Mouse (Mus musculus): ENCODE data around the gene Reg3g. TPM values are rescaled to one million over a fixed set of nuclear protein-coding genes. Genes with fewer than 3 reads are reported as not detected.
"Not testable (repeated sequence)": the region's sequence is repeated elsewhere in the genome, so short reads cannot be mapped to it uniquely, and the experiment has no call there.

Reg3g gene
- not detected in 2 replicates for total RNA-seq (2015; ENCODE audit: low replicate concordance)
- not detected in 2 replicates for total RNA-seq (2017; ENCODE audit: low replicate concordance)

DNA sequence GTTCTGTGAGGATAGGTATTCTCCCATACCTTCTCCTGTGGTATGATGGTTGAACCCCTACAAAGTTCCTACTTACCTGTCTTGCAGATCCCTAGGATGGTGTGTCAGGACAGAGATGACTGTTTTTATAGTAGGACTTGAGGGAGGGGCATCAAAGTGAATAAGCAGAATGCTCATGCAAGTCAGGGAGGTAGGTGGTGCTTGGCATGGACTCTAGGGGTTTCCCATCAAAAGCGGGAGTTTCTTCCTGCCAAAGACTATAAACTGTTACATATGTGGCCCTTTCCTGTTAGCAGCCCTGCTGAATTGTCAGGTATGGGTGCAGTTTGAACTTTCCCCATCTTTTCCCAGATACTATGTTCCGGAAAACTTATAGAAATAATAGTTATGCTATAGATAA is at the start of gene Reg3g:
Reg3g (minus strand) TSS at position 101 of the 400 bp plus-strand sequence.
- no peak for ATAC-seq (replicated peaks; ENCODE audit: low FRiP score, poor library complexity, severe bottlenecking)

DNA sequence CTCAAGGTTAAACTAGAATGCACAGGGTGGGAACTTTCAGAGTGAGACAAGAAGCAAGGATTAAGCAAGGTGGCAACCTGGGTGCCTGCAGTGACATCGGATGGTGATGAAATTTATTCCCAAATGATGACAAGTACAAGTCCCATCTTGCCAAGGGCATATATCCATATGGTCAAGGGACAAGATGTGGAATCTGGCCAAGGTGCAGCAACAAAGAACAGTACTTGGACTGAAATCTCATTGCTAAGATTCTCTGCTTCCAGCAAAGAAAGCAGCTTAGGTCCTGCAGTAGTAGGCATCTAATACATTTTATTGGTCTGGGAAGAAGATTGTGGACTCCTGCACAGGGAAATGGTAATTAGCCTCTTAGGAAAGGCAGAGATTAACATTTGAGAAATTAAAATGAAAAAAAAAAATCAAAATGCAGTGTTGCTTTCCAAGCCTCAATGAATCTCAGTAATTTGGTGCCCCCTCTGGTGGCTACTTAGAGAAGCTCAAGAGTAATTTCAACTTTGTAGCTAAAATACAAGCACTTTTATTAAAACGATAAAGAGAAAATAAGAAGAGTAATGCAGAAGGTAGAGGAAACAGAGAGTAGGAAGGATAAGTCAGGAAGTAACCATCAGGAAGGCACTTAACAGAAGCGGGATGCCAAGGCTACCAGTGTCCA is 47.2 kb upstream of the Reg3g start:
- no peak for ATAC-seq (replicated peaks; ENCODE audit: low FRiP score, poor library complexity, severe bottlenecking)

DNA sequence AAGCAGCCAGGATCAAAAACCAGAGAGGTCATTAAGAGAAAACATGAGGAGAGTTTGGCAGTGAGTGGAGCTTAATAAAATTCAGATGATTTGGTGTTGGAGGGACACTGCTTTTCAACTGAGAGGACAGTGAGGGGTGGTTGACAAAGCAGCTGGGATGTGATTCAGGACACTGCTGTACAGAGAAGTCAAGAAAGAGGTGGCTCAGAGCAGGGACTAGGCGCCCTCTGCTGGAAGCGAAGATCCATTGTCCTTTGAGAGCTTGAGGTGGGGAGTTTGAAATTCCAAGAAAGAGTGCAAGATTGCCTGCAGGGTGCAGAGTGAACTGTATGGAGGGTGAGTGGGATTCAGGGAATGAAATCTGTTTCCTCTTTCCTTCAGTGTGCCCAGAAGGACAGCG is 44.2 kb upstream of the Reg3g start:
- ATAC-seq (replicated peaks; ENCODE audit: low FRiP score, poor library complexity, severe bottlenecking), result no peak

DNA sequence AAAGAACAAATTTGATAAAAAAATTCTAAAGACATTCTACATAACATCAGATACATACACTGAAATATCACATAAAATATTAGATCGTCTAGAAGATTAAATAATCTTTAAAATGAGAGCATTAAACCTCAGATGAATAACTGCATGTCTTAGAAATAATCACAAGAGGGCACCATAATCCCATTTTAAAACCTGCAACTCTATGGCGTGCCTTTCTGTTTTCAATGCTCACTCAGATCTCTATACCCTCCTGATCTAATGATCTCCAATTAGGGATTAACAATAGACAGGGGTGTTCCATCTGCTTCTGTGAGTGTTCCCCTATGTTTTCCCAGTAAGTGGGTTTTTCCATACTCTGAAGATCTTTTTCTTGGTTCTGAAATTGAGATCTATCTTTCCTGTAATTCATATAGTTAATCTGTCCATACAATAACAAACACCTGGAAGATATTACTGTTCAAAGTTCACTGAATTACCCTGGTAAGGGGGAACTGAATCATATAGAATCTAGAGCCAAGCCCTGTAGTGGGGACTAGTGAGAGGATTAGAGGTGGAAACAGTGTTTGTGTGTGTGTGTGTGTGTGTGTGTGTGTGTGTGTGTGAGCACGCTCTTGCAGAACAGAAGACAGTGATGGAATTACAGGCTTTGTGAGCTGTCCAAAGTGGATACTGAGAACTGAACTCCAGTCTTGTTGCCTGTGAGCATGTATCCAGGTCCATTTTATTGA is 41.7 kb upstream of the Reg3g start:
- ATAC-seq (replicated peaks; ENCODE audit: low FRiP score, poor library complexity, severe bottlenecking), result no peak

DNA sequence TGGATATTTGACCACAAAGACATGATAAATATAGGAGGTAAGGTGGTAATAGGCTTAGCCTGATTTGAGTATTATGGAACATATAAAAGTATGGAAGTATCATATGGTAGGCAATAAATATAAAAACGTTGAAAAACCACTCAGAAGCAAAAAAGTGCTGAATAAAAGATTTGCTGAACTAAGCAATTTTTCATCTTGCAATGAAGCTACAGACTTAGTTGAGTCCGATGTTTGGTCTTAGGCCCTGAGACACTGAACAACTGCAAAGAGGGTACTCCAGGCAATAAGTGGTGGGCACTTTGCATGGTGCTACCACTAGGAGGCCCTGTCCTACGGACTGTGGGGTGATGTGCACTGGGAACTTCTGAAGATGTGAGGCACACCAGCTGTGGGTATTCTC is 37.1 kb upstream of the Reg3g start:
- ATAC-seq (replicated peaks; ENCODE audit: low FRiP score, poor library complexity, severe bottlenecking), result no peak

DNA sequence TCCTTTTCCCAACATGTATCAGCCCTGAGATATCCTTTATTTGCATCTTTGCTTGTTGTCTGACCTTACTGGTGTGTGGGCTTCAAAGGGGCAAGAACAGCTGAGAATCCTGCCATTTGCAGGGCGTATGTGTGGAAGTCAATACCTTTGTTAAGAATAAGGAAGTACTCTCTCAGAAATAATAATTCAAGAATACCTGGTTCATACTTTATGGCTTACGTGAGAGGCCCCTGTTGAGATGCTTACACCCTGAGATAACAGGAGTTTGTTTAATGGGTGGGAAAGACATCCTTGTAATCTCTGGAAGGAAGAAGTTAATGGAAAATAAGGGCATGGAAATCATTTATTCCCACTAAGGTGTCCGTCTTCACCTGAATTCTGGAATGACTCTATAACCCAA is 26.0 kb upstream of the Reg3g start:
- no peak for ATAC-seq (replicated peaks; ENCODE audit: low FRiP score, poor library complexity, severe bottlenecking)

DNA sequence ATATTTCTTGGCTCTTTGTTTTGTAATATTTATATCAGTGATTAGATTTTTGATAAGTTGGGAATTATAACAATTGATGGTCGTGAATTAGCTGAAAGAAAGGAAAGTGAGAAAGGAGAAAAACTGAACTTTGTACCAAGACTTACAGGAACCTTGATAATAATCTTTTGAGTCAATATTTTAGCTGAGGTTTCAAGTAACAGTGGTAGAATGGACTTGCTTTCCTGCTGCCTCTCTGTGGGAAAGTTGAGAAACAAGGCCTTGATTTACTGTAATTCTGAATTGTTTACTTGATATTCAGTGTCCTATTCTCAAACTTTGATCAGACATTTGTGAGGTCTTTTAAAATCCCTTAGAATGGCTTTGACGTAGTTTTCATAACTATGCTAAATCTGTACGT is 615 bp upstream of the Reg3g start:
- ATAC-seq (replicated peaks; ENCODE audit: low FRiP score, poor library complexity, severe bottlenecking), result no peak

DNA sequence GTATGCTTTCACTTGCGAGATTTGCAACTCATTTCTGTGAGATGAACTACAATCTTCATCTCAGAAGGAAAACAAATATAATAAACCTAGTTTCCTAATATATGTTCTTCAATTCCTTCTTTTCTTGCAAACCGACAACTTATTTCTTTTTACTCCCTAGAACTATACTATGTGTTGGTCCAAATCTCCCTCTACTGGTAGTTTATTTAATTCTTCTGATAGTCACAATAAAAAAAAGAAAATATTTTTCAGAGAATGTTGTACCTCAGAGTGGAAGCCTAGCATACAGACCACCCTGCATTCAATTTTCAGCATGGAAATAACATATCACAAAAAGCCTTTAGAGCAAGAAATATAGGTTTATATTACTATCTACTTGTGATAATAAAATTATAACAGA is 5.4 kb downstream of the Reg3g start:
- no peak for ATAC-seq (replicated peaks; ENCODE audit: low FRiP score, poor library complexity, severe bottlenecking)

DNA sequence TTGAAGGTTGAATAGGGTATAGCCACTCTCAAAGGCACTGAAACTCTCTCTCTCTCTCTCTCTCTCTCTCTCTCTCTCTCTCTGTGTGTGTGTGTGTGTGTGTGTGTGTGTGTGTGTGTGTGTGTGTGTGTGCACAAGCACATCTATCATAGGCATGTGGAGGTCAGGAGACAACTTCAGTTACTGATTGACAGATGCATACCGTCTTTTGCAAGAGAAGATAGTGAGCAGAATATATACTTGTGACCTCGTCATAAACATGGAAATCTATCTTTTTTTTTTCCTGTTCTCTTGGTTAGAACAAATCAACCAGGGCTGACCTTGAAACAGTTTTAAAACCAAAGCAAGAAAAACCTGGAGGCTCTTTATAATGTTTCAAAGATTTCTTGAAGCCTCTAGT is 6.3 kb downstream of the Reg3g start:
- ATAC-seq (replicated peaks; ENCODE audit: low FRiP score, poor library complexity, severe bottlenecking), result no peak

DNA sequence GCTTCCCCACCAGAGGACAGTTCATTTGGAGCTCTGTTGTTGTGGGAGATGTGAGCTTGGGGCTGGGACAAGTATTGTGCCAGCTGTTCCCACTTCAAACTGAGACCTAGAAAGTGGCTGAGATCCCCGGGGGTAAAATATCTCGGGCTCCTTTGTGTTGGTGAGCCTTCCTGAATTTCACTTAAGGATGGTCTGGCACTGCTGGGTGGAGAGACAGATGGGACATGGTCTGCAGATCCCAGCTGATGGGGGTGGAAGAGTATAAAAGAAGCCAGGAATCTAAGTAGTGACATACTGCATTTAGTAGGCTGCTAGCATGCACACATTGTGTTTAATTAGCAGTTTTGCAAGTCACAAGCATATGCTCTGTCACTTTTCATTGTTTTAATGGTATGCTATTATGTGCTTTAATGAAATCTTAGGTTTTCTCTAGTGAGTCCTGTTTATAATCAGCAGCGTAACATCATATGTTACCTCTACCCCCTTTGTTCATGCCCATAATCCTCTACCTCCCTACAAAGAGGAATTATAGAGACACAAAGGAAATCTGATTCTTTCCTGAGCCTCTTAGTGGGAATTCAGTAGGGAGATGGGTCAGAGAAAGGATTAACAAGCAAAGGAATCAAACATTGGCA is 8.4 kb downstream of the Reg3g start:
- no peak for ATAC-seq (replicated peaks; ENCODE audit: low FRiP score, poor library complexity, severe bottlenecking)

DNA sequence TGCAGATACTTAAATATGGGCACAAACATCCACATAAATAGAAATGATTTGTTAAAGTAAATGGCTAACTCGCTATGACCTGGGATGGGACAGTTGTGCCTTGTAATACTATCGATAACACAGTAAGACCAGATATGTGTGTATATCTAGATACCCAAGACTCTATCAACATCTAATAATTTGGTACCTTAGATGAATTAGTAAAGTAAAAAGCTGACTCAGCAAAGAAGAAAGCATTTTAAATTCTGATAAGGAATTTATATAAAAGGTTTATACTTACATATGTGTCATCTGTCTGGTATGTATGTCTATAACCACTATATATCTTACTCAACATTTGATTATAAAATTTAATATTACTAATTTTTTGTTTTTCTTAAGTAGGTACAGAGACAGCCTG is 15.9 kb downstream of the Reg3g start:
- no peak for ATAC-seq (replicated peaks; ENCODE audit: low FRiP score, poor library complexity, severe bottlenecking)

DNA sequence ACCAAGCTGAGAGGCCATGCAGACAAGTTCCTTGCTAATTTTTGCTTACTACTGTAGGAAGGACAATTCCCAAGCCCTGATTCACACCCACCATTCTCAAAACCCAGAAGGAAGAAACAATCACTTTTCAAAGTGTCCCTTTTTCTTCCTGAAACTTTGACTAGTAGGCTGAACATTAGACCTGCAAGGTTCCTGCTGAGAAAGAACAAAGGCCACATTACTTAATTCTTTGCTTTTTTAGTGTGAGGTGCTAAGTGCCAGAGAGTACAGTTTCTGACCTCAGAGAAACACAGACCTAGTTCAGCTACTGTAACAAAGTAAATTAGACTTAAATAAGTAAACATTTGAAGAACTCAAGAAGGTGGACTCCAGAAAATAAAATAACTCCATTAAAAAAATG is 20.3 kb downstream of the Reg3g start:
- no peak for ATAC-seq (replicated peaks; ENCODE audit: low FRiP score, poor library complexity, severe bottlenecking)

DNA sequence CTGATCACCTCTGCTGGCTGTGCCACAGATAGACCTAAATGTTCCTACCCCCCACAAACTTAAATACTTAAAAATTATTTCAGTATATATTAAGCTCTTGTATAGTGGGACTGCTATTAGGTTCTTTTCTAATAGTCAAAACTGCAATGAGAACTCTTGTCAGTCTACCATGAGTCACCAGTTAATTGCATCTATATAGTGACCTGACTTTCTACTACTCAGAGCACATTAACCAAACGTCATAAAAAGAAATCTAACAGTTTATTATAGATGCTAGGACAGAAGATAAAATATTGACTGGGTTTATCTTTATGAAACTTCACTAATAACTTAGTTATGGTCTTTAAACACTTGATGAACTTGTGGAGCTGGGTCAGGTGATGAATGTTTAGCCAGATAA is 21.5 kb downstream of the Reg3g start:
- no peak for ATAC-seq (replicated peaks; ENCODE audit: low FRiP score, poor library complexity, severe bottlenecking)

DNA sequence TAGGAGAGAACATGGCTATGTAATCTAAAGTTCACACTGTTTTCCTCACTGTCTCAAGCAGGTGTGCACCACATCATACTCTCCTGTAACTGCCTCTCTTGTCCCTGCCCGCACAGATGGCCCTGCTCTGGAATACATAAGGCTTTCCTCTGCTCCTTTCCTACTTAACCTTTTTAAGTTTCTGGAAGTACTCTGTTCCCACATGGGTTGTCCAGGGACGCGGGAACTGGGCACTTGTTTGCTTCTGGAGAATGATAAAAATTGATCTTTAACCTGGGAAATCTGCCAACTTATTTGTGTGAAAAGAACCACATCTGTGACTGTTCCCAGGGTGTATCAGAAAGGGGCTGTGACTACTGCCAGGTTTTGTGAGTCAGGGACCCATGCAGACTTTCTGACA is 43.2 kb downstream of the Reg3g start:
- ATAC-seq (replicated peaks; ENCODE audit: low FRiP score, poor library complexity, severe bottlenecking), result no peak

DNA sequence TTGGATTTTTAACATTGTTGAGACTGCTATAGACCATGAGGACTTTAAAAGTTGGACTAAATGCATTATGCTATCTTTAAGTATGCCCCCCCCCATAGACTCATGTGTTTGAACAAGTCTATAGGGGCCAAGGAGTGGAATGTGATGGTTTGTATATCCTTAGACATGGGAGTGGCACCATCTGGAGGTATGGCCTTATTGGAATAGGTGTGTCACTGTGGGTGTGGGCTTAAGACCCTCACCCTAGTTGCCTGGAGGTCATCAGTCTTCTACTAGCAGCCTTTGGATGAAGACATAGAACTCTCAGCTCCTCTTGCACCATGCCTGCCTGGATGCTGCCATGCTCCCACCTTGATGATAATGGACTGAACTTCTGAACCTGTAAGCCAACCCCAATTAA is 46.3 kb downstream of the Reg3g start, which contains the start of gene Reg1:
Reg1 (plus strand) TSS at position 301 of the 400 bp plus-strand sequence.
- ATAC-seq (replicated peaks; ENCODE audit: low FRiP score, poor library complexity, severe bottlenecking), result not testable (repeated sequence)

Other genes starting within 250 kb of the Reg3g start
- gene Reg3b, start 98.2 kb downstream of the Reg3g start, total RNA-seq (2015; ENCODE audit: low replicate concordance), result not detected in 2 replicates
- gene Reg3b, start 98.2 kb downstream of the Reg3g start, total RNA-seq (2017; ENCODE audit: low replicate concordance), result not detected in 2 replicates
- not detected in 2 replicates for gene Reg3d, start 90.0 kb downstream of the Reg3g start, total RNA-seq (2015; ENCODE audit: low replicate concordance)
- not detected in 2 replicates for gene Reg3d, start 90.0 kb downstream of the Reg3g start, total RNA-seq (2017; ENCODE audit: low replicate concordance)
- not detected in 2 replicates for gene Reg3a, start 88.2 kb downstream of the Reg3g start, total RNA-seq (2015; ENCODE audit: low replicate concordance)
- gene Reg3a, start 88.2 kb downstream of the Reg3g start, total RNA-seq (2017; ENCODE audit: low replicate concordance), result not detected in 2 replicates
- gene Reg2, start 73.2 kb downstream of the Reg3g start, total RNA-seq (2015; ENCODE audit: low replicate concordance), result not detected in 2 replicates
- gene Reg2, start 73.2 kb downstream of the Reg3g start, total RNA-seq (2017; ENCODE audit: low replicate concordance), result not detected in 2 replicates
- not detected in 2 replicates for gene Reg1, start 46.2 kb downstream of the Reg3g start, total RNA-seq (2015; ENCODE audit: low replicate concordance)
- gene Reg1, start 46.2 kb downstream of the Reg3g start, total RNA-seq (2017; ENCODE audit: low replicate concordance), result not detected in 2 replicates

Measured in erythroblast, adult 5-6 weeks (primary cell).